Mouse (Mus musculus): ENCODE data around the gene Hs3st3a1. TPM values are rescaled to one million over a fixed set of nuclear protein-coding genes. Genes with fewer than 3 reads are reported as not detected.

The Hs3st3a1 gene
- under 1 TPM; 0.19 to 0.23 TPM for total RNA-seq (2021)
- long read RNA-seq, experiment 1, partial matches to known transcripts: 0 of 1 reads
- long read RNA-seq, experiment 1, other reads (novel, unspliced or antisense): 0 of 1 reads
- long read RNA-seq, experiment 2: 0 reads

DNA sequence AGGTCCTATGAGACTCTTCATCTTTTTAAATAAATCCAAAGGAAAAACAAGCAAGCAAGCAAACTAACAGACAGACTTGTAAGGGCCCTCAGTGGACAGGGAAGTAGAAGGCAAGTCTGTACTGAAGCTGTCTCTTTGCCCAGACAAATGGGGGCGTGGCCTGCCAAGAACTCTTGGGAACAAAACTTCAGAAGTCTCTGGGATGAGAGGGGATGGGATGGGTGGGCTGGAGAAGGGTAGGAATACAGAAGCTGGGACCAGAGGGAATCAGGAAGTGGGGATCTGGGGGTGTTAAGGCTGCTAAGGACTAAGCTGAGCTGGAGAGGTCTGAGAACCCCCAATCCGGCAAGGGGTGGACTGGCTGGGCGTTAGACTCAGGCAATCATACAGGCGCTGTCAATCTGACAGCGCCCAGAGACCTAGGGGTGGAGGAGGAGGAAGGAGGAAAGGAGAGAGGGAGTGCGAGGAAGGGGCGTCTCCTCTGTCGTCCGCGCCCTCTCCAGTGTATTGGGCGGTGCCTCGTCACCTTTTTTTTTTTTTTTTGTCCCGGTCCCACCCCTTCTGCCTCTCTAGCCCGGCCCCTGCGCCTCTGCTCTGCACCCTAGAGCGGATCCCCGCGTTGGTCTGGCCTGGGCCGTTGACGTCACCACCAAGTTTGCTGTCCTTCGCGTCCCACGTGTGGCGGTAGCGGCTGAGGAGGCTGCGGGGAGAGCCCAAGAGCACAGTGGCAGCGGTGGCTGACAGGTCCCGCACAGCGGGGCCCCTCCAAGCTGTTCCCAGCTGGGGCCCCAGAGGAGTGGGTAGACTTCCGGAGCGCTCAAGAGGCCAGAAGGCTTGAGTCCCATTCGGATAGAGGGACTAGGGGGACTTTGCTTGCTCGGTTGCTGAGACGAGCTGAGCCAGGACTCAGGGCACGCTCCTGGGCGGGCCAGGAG is at the start of gene Hs3st3a1:
Gene Hs3st3a1, plus strand, starts transcription at position 722 of the 935 bp plus-strand sequence.
- peak; percentile 50 to 62 for DNase-seq (ENCODE audit: low spot score in 2 of 2)

DNA sequence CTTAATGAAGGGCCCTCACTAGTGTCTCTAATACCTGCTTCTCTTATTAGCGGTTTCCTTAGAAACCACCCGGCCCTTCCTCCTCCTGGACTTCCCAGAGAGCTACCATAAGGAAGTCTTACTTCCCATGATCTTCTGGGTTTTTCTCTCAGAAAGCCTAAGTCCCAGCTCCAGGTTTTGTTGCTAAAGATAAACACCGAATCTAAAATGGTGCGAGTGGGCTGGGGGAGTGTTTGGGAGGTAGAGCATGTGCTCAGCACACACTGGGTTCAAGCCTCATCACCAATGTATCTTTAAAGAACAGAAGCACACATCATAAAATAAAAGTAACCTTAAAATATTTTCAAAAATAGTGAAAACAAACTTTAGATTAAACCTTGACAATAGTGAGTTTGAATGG is 48.8 kb upstream of the Hs3st3a1 start:
- no peak for DNase-seq (ENCODE audit: low spot score in 2 of 2)

DNA sequence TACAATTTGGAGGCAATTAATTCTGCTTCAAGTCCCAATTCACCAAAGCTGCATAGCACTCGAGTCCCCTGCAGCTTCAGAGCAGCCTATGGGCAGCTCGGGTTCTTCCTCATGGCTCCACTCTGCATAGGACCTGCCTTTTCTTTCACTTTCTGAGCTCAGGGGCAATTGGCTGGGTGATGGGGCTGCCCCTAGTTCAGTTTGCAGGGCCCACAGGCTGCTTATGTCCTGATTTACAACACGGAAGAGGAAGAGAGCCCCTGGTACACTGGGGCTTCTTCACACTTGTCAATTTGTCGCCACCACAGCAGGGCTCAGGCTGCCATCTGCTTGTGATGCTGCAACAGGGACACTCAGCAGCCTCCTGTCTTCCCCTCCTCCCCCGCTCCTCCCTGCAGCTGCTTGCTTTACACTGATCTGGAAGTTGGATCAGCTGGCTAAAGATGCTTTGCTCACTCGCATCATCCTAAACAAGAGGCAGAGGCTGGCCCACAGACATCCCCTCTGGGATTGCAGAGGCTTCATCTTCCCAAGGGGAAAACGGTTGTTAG is 38.7 kb upstream of the Hs3st3a1 start:
- DNase-seq (ENCODE audit: low spot score in 2 of 2): no peak

DNA sequence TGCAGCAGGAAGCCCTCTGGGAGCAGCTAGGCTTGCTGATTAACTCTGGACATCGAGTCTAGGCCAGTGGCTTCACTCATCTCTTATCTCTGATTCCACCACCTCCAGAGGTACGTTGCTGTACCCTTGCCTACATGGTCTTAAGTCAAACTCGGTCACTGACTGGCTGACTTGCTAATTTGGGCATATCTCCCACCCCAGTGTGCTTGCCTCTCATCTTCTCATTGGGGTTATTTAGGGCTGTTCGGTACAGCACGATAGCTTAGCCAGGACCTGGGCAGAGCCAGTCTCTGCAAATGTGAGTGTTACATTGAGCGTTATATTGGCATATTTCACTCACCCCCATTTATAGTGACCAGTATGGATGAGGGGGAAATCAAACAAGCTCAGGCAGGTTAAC is 38.2 kb upstream of the Hs3st3a1 start:
- no peak for DNase-seq (ENCODE audit: low spot score in 2 of 2)

DNA sequence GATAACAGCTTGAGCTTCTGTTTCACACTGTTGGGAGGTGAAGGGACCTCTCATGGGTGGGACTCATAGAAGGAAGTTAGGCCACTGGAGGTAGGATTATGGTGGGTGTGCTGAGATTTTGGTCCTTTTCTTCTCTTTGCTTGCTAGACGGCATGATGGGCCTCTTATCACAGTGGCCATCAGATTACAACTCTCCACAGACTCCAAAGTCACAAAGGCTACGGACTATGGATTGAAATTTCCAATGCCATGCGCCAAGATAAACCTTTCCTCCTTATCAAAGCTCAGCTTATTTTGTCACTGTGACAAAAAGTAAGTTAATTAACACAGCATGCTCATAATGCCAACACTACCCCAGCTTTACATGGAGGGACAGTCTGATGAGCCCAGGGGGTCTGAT is 37.5 kb upstream of the Hs3st3a1 start:
- DNase-seq (ENCODE audit: low spot score in 2 of 2): no peak

DNA sequence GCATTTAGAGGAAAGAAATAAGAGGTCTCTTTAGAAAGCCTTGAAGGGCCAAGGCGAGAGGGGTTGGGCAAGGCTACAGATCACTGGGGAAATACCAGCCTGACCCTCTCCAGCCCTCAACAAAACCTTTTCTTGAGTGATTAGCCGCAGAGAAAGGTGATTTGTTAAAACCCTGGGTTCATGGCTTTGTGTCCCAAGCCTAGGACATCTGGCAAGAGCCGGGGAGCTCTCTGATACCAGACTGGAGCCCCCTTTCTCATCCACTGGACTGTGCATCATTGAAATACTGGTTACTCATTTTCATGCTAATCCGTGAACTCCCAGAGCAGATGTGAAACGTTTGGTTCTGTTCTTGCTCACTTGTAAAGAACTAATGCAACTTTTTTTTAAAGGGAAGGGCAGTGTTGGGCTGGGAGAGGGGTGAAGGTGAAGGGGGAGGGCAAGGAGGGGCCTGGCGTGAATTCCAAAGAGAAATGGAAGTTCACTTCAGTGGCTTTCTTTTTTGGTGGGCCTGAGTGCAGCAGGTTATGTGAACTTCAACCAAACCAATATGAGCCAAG is 34.5 kb upstream of the Hs3st3a1 start:
- no peak for DNase-seq (ENCODE audit: low spot score in 2 of 2)

DNA sequence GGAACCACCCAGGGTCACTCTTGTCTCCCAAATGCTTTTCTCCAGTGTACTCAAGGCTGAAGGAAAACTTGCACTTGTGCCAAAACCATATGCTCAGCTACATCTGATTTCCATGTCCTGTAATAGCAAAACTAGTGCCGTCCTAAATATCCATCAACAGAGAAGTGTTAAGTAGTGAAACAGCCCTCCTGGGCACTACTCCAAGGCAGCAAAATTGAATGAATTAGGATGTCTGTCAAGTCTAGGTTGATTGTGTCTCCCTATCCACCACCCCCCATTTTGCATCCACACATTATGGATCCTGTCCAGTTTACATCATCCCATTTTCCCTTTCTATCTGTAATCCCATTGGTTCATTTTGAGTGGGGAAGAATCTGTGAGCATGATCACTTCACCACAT is 16.2 kb upstream of the Hs3st3a1 start:
- DNase-seq (ENCODE audit: low spot score in 2 of 2): no peak

DNA sequence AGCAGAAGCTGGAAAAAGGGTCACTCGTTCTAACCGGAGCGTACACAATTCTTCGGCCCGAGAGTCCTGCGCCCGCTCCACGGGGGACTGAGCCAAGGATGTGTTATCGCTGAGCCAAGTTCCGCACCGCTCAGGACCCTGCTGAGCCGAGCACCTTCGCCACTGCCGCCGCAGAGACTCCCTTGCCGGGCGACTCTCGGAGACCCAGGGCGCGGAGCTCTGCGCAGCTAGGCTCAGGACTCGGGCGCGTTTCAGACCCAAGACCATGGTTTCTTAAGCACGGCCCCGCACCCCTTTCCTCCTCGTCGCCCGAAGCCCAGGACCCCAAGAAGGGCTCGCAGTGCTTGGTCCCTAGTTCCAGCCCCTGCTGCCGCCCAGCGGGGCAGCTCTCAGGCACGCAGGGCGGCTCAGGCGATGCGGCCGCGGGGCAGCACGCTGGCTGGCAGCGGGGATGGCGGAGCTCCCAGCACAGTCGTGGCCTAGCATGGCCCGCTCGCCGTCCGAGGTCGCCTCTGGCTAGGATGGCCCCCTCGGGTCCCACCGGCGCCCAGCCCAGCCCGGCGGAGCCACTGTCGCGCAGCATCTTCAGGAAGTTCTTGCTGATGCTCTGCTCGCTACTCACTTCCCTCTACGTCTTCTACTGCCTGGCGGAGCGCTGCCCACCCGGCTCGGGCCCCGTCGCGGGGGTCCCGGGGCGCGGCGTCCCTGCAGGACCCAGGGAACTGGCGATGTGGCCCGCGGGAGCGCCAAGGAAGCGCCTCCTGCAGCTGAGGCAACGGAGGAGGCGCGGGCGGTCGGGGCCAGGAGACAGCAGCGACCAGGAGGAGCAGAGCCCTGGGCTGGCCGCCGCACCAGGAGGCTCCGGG is 647 bp downstream of the Hs3st3a1 start:
- DNase-seq (ENCODE audit: low spot score in 2 of 2): peak; percentile 12 to 25

DNA sequence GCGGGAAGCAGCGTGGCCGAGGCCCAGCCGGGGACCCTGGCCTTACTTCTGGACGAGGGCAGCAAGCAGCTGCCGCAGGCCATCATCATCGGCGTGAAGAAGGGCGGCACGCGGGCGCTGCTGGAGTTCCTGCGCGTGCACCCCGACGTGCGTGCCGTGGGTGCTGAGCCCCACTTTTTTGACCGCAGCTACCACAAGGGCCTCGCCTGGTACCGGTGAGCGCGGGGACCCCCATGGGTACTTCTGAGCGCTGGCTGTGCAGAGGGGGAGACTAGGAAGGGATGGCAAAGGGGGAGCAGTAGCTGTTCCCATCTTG is 1.2 kb downstream of the Hs3st3a1 start, which contains the start of gene F930015N05Rik:
Gene F930015N05Rik, minus strand, starts transcription at position 242 of the 316 bp plus-strand sequence.
- DNase-seq (ENCODE audit: low spot score in 2 of 2): no peak

DNA sequence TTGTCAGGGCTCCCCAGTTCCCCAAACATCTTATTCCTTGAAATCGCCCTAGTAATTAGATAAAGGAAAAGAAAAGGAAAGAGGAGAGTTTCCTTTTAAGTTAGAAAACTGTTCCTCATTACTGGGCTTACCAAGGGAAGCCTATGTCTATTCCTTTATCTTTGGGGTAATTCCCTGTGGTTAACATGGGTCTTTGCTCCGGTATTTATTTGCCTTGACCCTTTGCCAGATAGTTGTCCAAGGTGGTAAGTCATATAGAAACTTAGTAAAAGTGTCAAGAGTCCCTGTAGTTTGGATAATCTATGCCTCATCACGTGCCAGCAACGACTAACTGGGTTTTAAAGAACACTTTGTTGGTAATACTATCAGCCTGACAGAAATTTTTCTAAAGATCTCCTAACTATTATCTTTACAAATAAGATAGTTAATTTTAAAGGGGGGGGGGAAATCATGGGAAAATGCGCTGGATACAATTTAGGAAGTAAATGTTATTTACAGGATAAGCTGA is 1.7 kb downstream of the Hs3st3a1 start:
- DNase-seq (ENCODE audit: low spot score in 2 of 2): no peak

DNA sequence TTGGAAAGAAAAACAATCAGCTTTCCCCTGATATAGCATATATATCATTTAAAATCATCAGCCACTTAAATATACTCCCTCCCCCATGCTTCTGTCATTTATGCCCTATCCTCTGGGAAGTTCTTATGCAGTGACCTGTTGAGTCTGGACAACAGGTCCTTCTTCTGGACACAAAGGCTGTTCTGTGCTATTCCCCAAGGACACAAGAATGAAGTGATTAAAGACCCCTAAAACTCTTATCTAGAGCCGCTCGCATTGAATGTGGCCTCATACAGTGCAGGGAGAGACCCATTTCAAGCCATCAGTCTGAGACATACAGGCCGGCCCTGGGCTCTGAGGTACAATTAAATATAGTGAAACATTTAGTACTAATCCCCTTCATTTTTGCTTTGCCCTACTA is 2.6 kb downstream of the Hs3st3a1 start:
- DNase-seq (ENCODE audit: low spot score in 2 of 2): no peak

DNA sequence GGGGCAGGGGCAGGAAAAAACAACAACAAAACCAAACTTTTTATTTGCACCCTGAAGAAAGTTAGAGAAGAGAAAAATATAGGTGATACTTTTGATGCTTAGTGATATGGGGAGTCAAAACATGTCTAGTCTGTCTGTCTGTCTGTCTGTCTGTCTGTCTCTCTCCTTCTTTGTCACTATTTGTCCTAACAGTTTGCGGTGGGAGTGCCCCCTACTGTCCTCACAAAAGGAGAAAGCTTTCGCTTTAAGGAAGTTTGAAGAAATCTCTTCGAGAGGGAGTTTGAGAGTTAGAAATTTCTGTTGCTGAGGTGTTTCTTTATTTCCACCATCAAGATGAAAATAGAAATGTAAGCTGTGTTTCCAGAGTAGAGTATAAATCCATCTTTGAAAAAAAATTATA is 3.8 kb downstream of the Hs3st3a1 start:
- DNase-seq (ENCODE audit: low spot score in 2 of 2): no peak

DNA sequence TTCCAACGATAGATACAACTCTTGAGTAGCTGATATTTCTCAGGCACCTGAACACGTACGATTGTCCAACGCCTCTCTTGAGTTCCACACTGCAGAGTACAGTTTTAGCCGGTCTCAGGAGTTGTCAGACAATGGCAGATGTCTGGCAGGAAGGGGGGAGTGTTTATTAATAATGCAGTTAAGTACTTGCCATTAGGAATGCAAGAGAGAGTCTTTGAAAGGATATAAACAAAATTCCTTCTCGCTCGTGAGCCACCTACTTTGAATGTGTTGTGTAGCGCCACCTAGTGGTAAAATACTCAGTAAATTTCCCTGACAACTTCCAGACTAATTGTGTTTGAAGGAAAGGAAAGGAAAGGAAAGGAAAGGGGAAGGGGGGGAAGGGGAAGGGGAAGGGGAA is 7.0 kb downstream of the Hs3st3a1 start:
- peak in 1 of 2 experiments; percentile 23 for DNase-seq (ENCODE audit: low spot score in 2 of 2)

DNA sequence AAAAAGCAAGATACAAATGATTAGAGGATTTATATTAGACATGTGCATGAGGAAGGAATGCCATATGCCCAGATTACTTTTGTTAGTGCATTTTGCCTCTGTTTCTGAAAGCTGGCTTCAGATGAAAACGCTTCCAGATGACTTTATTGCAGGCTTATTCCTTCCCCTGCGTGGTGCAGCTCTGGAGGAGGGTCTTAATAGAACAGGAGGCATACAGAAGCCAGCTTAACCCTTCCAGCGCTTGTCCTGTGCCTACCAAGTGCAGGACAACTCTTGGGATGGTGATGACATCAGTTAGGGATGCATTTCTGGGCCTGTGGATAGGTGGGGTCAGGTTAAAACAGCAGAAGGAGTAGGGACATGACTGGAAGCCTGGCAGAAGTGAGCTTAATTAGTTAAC is 7.6 kb downstream of the Hs3st3a1 start:
- no peak for DNase-seq (ENCODE audit: low spot score in 2 of 2)

DNA sequence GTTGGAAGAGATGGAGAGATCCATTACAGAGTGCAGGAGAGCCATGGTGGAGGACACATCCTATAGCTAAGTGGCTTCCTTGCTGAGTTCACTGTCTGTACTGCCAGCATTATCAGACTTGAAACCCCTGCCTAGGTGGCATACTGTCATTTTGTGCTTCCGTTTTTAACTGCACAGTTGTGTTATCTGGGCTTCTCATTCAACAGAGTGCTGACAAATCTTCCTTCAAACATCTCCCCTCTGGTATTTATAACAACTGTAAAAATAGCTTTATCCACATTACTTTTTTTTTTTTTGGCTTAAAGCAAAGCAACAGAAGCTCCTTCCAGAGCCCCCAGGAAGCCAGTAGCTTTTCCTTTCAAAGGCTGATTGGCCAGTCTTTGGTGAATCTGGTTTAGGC is 10.1 kb downstream of the Hs3st3a1 start:
- DNase-seq (ENCODE audit: low spot score in 2 of 2): no peak

DNA sequence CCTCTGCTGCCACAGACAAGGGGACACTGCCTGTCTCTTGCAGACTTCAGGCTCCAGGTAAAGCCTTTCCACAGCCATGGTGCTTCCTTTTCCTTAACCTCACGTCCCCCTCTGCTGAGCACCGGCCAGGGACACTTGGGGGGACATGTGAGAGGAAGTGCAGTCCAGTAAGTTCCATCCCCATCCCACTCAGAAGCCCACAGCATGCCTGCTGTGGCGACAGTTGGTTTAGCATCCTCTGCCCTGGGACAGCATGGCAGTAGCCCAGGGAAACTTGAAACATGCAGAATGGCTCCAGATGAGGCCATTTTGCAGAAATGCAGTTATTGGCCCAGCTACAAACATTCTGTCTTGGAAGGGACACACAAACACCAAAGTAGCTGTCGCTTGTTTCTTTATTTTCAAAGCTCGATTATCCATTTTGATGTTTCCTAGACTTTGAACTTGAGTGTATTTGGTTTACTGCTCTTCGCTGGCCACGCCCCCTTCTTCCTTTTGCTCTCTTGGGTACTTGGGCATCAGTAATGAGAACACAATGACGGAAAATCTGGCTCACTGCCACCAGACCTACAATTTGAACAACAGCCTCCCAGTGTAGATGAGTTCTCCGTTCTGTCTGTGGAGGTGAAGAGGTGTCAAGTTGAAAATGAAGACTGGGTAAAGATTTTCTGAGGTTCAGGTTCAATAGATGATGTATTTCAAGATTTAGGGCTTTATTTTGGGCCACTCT is 13.6 kb downstream of the Hs3st3a1 start:
- no peak for DNase-seq (ENCODE audit: low spot score in 2 of 2)

DNA sequence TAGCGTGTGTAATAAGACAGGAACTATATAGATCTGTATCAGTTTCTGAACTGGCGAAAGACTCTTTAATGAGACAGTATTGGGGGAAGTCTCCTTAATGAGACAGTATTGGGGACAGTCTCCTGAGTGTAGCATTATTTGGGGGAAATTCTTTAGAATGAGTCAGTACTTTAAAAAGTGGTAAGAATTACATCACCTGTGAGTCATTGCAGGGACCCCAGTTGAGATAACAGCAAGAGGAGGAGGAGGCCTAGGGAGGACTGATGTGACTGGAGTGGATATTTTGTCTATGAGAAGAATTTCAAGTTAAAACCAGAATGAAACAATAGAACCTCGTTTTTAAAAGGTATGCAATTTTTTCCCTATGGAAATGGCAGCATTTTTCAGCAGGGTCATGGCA is 26.6 kb downstream of the Hs3st3a1 start:
- DNase-seq (ENCODE audit: low spot score in 2 of 2): no peak

DNA sequence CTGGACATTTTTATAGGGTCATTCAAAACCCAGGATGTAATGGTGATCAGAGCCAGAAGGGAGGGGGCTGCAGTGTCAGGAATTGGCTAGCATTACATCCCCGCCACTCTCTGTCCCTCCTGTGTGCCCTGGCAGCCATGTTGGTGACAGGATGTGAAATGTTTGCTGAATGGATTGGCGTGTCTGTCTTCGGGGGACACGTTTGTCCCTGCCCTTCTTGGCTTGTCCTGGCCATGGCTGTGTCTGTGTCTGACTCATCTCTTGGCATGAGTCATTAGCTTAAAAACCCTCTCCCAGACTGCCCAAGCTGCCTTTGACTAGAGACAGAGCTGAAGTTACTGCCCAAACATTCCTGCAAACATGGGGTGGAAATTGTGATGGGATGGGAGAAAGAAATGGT is 33.6 kb downstream of the Hs3st3a1 start:
- DNase-seq (ENCODE audit: low spot score in 2 of 2): peak in 1 of 2 experiments; percentile 11

DNA sequence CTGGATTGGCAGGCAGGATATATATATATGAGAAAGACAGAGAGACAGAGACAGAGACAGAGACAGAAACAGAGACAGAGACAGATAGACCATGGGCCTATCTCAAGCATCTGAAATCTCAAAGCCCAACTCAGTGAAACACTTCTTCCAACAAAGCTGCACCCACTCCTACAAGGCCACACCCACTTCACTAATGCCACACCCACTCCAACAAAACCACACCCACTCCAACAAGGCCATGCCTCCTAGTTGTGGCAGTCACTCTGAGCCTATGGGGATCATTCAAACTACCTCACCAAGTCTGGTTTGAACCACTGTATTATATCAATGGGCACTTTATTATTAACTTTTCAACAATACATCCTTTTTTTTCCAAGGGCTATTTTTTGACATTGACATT is 35.6 kb downstream of the Hs3st3a1 start:
- DNase-seq (ENCODE audit: low spot score in 2 of 2): no peak

DNA sequence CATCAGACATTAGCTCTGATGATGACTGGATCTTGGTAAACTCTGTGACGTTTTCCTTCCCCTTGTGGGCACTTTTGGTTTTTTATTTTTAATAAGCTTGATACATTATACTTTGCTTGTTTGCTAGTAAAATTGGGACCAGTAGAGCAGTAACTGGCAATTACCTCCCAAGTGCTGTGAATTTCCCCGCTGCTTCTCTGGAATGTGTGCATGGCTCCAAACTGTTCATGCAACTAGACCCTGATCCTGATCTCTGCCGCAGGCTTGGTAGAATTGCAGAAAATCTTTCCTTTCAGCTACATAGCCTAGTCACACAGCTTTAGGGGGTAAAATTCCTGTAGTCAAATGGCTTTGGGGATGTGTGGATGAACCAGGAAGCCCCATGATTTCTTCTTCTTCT is 38.5 kb downstream of the Hs3st3a1 start:
- DNase-seq (ENCODE audit: low spot score in 2 of 2): no peak
